Mouse (Mus musculus) stomach, embryonic 16.5 days (tissue): ENCODE results near the gene Hectd2. TPM values are rescaled to one million over a fixed set of nuclear protein-coding genes. Genes with fewer than 3 reads are reported as not detected.
A peak's percentile ranks its signal among the peaks of the same experiment; 100 is the strongest.

Experiments
- ATAC-seq: fragments of 200-750 bp; cut with Nextera tagmentation; 2 replicates; pipeline ENCODE4 v1.8.0; 2017; ENCODE audit warnings: moderate number of reproducible peaks, moderate TSS enrichment; ENCODE audit not compliant: insufficient read depth, low FRiP score
- H3K27ac ChIP-seq: fragments of 300-500 bp; sonication (generic); 2 replicates; pipeline ENCODE4 v1.5.1; 2014; ENCODE audit warnings: low read length
- H3K27me3 ChIP-seq: fragments of 300-500 bp; sonication (generic); 2 replicates; pipeline ENCODE4 v1.6.1; 2014; ENCODE audit warnings: low read length, control low read depth, mixed read lengths; ENCODE audit not compliant: control insufficient read depth, insufficient read depth
- H3K36me3 ChIP-seq: fragments of 300-500 bp; sonication (generic); 2 replicates; pipeline ENCODE4 v1.6.1; 2014; ENCODE audit warnings: low read length; ENCODE audit not compliant: control insufficient read depth, insufficient read depth
- H3K4me1 ChIP-seq: fragments of 300-500 bp; sonication (generic); 2 replicates; pipeline ENCODE4 v1.6.1; 2014; ENCODE audit warnings: low read length, control low read depth, mixed read lengths; ENCODE audit not compliant: control insufficient read depth, insufficient read depth
- H3K4me2 ChIP-seq: fragments of 300-500 bp; sonication (generic); 2 replicates; pipeline ENCODE4 v1.6.1; 2014; ENCODE audit warnings: low read depth, low read length, mixed read lengths
- H3K4me3 ChIP-seq: fragments of 300-500 bp; sonication (generic); replicated peaks from 2 replicates; pipeline ENCODE4 v1.5.1; 2014; ENCODE audit warnings: mild to moderate bottlenecking, low read length
- H3K9ac ChIP-seq: fragments of 300-500 bp; sonication (generic); 2 replicates; pipeline ENCODE4 v1.6.1; 2014; ENCODE audit warnings: low read length
- H3K9me3 ChIP-seq: fragments of 300-500 bp; sonication (generic); replicated peaks from 2 replicates; pipeline ENCODE4 v1.6.1; 2016; ENCODE audit warnings: low read length, control low read depth; ENCODE audit not compliant: control insufficient read depth
- WGBS: fragments of 180-500 bp; shearing (Covaris S2); extraction: QIAGEN DNeasy Blood & Tissue Kit; methylation state at CpG from one replicate; pipeline ENCODE4 v1.1.7; 2014; 5-methylcytosine and 5-hydroxymethylcytosine counted together
- polyA plus RNA-seq: library from polyadenylated mRNA; unstranded; fragments of >200 nt; fragmentation: Nextera tagmentation; extraction: Ambion mirVana; gene quantifications from 2 replicates; pipeline ENCODE4 v1.2.1, GENCODE M21; 2015

Gene Hectd2
- polyA plus RNA-seq, 1 experiment from 2014 or later = 3.3 TPM

DNA sequence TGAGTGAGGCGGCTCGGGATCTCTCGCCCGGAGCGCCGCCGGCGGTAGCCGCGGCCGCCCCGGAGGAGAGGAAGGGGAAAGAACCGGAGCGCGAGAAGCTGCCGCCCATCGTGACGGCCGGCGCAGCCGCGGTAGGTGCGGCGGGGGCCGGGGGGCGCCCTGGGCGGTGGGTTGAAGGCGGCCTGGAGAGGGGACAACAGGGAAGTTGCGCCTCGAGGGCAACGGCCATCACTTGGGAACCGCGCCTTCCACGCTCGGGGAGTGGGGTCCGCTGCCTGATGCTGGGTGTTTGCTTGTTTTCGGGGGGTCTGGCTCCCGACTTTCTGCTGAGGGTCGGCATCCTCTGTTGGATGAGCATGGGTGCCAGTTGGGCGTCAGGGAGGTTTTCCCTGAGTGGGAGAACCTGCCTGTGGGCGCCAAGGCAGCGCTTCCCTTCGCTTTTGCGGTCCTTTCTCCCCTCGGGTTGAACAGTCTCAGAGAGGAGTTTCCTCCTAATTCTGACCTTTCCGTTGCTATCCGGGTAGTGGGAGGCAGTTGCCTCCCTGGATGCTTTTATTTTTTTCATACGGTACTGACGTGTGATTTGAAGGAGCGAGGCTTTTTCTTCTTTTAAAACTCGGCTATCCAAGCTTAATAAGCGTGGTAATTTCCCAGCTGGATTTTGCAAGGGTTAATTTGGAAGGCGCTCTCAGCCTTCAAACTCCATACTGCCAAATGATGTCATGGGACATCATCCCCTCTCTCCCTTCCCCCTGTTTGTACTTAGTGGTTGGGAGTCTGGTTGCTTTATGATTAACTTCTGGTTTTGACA, 551 bp downstream of the Hectd2 start:
- H3K9me3 ChIP-seq = no peaks in the 10 kb centered on the region
- H3K27ac ChIP-seq = peak overlapping the region; percentile 79
- H3K27me3 ChIP-seq = no peaks in the 10 kb centered on the region
- H3K4me3 ChIP-seq = peak overlapping the region; percentile 87
- no peaks in the 10 kb centered on the region for H3K36me3 ChIP-seq
- H3K4me1 ChIP-seq = no peaks in the 10 kb centered on the region
- H3K4me2 ChIP-seq = peak overlapping the region; percentile 87
- under 1% methylated on average over 52 of the region's 53 CpGs for WGBS
- peak overlapping the region; percentile 93 for H3K9ac ChIP-seq
- peak; percentile 72 for ATAC-seq

- H3K9ac ChIP-seq = no peak overlapping the region
- ATAC-seq = no peak
- 0 out of 2 replicates have a peak, but pooled peaks cover under 1% of the 10 kb centered on the region for H3K4me1 ChIP-seq
- no peak overlapping the region for H3K4me3 ChIP-seq
- WGBS = 70% methylated on average over 5 of the region's 5 CpGs
- no peaks in the 10 kb centered on the region for H3K36me3 ChIP-seq
- H3K27me3 ChIP-seq = no peaks in the 10 kb centered on the region
- no peak overlapping the region for H3K27ac ChIP-seq
- H3K9me3 ChIP-seq = no peaks in the 10 kb centered on the region
- H3K4me2 ChIP-seq = no peak overlapping the region
These were observed 4.9 kb downstream of the Hectd2 start for GRCm38 (mm10) chr19:36559331-36559730.

- Histone ChIP-seq H3K4me2 (no peak overlapping the region), H3K36me3 (no peaks in the 10 kb centered on the region), H3K27me3 (no peaks in the 10 kb centered on the region), H3K27ac (no peak overlapping the region), H3K4me3 (no peak overlapping the region), H3K9me3 (no peaks in the 10 kb centered on the region), H3K9ac (no peak overlapping the region), H3K4me1 (peaks cover 3% of the 10 kb centered on the region; the same call in 1 of the 2 replicates)
- no peak for ATAC-seq
- 20% methylated on average over 2 of the region's 2 CpGs for WGBS
These were observed 5.7 kb downstream of the Hectd2 start for GRCm38 (mm10) chr19:36560160-36560559.

DNA sequence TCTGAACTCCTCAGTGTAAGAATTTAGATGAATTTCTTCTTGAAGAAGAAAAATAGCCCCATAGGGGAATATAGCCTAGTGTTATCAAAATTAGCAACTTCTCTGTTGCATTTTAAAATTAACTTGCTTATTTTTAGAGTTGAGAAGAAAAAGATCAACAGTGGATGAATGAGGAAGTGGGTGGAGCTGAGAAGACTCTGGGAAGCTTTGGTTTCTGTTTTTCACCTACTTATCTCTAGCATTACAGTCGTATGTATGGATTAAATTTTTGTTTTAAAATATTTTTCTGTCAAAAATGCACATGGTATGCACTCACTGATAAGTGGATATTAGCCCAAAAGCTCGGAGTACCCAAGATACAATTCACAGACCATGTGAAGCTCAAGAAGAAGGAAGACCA, 6.7 kb downstream of the Hectd2 start:
- H3K36me3 ChIP-seq = no peaks in the 10 kb centered on the region
- no peak overlapping the region for H3K4me3 ChIP-seq
- no peaks in the 10 kb centered on the region for H3K27me3 ChIP-seq
- peaks cover 3% of the 10 kb centered on the region; the same call in 1 of the 2 replicates for H3K4me1 ChIP-seq
- 56% methylated on average over 2 of the region's 2 CpGs for WGBS
- H3K4me2 ChIP-seq = no peak overlapping the region
- no peak for ATAC-seq
- H3K27ac ChIP-seq = no peak overlapping the region
- no peak overlapping the region for H3K9ac ChIP-seq
- H3K9me3 ChIP-seq = no peaks in the 10 kb centered on the region

DNA sequence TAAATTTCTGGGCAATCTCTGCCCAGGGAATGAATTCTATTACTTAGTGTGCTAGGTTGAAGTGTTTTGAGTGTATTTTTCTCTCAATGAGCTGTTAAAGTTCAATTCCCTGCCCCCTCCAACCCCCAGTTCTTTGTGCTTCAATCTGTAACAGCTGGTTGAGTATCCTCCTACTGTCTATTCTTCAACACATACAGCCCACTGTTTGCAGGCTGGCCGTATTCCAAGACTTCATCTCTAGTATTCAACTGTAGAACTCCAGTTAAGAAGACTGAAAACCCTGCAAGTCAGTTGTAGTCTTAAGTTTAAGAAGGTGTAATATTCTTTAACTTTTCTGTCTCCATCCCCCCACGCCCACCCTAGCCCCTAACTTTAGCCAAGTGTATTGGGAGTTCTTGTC, 10.0 kb downstream of the Hectd2 start:
- Histone ChIP-seq H3K27me3 (no peaks in the 10 kb centered on the region), H3K27ac (no peak overlapping the region), H3K9ac (no peak overlapping the region), H3K4me3 (no peak overlapping the region), H3K9me3 (no peaks in the 10 kb centered on the region), H3K36me3 (no peaks in the 10 kb centered on the region), H3K4me2 (no peak overlapping the region), H3K4me1 (peaks cover 3% of the 10 kb centered on the region; the same call in 1 of the 2 replicates)
- 70% methylated on average over 2 of the region's 2 CpGs for WGBS
- no peak for ATAC-seq

DNA sequence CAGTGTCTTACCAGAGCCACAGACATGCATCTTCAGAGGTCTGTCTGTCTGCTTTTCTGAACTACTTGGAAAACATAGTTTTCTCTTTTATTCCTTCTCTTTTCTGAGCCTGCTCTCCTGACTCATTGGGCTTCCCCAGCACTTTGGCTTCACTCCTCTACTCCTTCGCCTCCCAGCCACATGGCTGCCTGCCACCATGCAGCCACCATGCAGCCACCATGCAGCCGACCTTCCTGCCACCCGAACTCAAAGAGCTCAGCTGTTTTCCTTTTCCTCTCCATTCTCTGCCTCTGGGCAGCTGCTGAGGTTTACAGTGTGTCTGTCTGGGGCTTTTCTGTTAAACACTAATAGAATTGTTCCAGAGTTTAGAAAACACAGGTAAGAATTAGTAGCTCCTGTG, 19.5 kb downstream of the Hectd2 start:
- Histone ChIP-seq H3K9ac (no peak overlapping the region), H3K4me2 (no peak overlapping the region), H3K4me3 (no peak overlapping the region), H3K36me3 (no peaks in the 10 kb centered on the region), H3K27me3 (no peaks in the 10 kb centered on the region), H3K4me1 (no peaks in the 10 kb centered on the region), H3K27ac (no peak overlapping the region), H3K9me3 (no peaks in the 10 kb centered on the region)
- no peak for ATAC-seq
- WGBS = 61% methylated on average over 3 of the region's 3 CpGs

DNA sequence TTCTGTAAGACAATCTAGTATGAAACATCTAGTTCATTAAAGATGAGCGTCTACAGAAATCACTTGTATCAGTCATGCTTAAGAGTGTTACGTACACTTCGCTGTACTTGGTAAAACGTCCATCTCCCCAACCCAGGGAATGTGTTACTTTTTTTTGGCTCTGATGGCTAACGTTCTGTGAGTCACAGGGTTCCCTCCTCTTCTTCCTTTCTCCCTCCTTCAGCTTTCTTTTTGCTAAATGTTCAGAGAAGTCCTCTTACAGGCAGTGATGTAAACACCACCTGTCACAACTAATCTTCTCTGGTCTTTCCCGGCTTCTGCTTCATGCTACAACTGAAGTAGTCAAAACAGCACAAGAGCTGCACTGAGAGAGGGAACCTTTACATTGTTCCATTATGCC, 20.7 kb downstream of the Hectd2 start:
- WGBS = 78% methylated on average over 6 of the region's 6 CpGs
- Histone ChIP-seq H3K4me1 (no peaks in the 10 kb centered on the region), H3K4me3 (no peak overlapping the region), H3K36me3 (no peaks in the 10 kb centered on the region), H3K27me3 (no peaks in the 10 kb centered on the region), H3K4me2 (no peak overlapping the region), H3K9ac (no peak overlapping the region), H3K27ac (no peak overlapping the region), H3K9me3 (no peaks in the 10 kb centered on the region)
- no peak for ATAC-seq

- Histone ChIP-seq H3K36me3 (no peaks in the 10 kb centered on the region), H3K27me3 (no peaks in the 10 kb centered on the region), H3K27ac (no peak overlapping the region), H3K9ac (no peak overlapping the region), H3K4me1 (no peaks in the 10 kb centered on the region), H3K4me2 (no peak overlapping the region), H3K4me3 (no peak overlapping the region), H3K9me3 (no peaks in the 10 kb centered on the region)
- ATAC-seq = no peak
- WGBS = 67% methylated on average over 3 of the region's 3 CpGs
These were observed 26.4 kb downstream of the Hectd2 start for GRCm38 (mm10) chr19:36580874-36581273.

DNA sequence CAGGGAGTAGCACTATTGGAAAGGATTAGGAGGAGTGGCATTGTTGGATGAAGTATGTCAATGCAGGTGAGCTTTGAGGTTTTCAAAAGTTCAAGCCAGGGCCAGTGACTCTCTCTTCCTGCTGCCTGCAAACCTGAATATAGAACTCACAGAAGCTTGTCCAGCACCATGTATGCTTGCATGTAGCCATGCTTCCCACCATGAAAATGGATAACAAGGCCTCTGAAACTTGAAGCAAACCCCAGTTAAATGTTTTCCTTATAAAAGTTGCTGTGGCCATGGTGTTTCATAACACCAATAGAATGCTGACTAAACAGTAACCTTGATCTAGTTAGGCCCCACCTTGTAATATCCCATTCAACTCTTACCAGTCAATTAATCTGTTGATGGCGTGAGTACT, 27.7 kb downstream of the Hectd2 start:
- no peak for ATAC-seq
- Histone ChIP-seq H3K4me1 (no peaks in the 10 kb centered on the region), H3K4me2 (no peak overlapping the region), H3K27ac (no peak overlapping the region), H3K4me3 (no peak overlapping the region), H3K36me3 (no peaks in the 10 kb centered on the region), H3K27me3 (no peaks in the 10 kb centered on the region), H3K9ac (no peak overlapping the region), H3K9me3 (no peaks in the 10 kb centered on the region)
- 91% methylated on average over 1 of the region's 1 CpGs for WGBS
